Mouse (Mus musculus) ES-E14 (cell line): ENCODE data around the gene Macrod2.

Experiments
- CHD2 ChIP-seq: IDR thresholded peaks from 2 replicates; pipeline ENCODE4 v1.6.1; 2014; ENCODE audit warnings: mild to moderate bottlenecking, low read depth, low read length, inconsistent platforms
- MAFK ChIP-seq: IDR thresholded peaks from 2 replicates; pipeline ENCODE4 v1.6.1; 2014; ENCODE audit warnings: mild to moderate bottlenecking, low read depth, low read length, inconsistent platforms; ENCODE audit not compliant: insufficient read depth
- ZC3H11A ChIP-seq: IDR thresholded peaks from 2 replicates; pipeline ENCODE4 v1.6.1; 2012; ENCODE audit warnings: low read depth, mild to moderate bottlenecking, inconsistent platforms, low read length, borderline replicate concordance

DNA sequence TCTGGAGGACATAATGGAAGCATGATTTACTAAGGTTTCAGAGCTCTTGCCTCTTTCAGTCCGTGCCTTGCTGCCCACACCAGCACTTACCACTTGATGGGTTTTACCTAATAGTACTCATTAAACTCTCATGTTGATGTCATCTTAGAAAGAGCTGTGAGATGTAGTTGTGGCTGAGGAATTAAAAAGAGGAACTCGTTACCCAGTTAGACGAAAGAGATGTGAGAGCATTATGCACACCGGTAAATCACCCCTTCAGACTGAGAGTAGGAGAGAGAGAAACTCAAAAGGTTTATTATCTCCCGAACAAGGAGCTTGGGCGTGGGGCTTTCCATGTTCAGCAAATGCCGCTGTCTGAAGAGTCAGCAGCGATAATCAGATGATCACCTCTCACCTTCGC is 458.4 kb downstream of the Macrod2 start:
- no peak for TF ChIP-seq ZC3H11A
- TF ChIP-seq CHD2, result no peak
- TF ChIP-seq MAFK, result no peak
